Mouse (Mus musculus) midbrain, embryonic 16.5 days (tissue): ENCODE results near the gene Trappc6a. TPM values are rescaled to one million over a fixed set of nuclear protein-coding genes. Genes with fewer than 3 reads are reported as not detected.

ENCODE experiments used
- ATAC-seq: fragments of 200-750 bp; cut with Nextera tagmentation; 2 replicates; pipeline ENCODE4 v1.8.0; 2017; ENCODE audit warnings: moderate TSS enrichment
- H3K27ac ChIP-seq: fragments of 300-500 bp; sonication (generic); 2 replicates; pipeline ENCODE4 v1.5.1; 2014; ENCODE audit warnings: mild to moderate bottlenecking, low read length, mixed read lengths
- H3K27me3 ChIP-seq: fragments of 300-500 bp; sonication (generic); 2 replicates; pipeline ENCODE4 v1.6.1; 2014; ENCODE audit warnings: low read depth, low read length, mixed read lengths; ENCODE audit not compliant: control insufficient read depth, insufficient read depth
- H3K36me3 ChIP-seq: fragments of 300-500 bp; sonication (generic); 2 replicates; pipeline ENCODE4 v1.6.1; 2014; ENCODE audit warnings: mild to moderate bottlenecking, low read length, moderate library complexity, mixed read lengths; ENCODE audit not compliant: control insufficient read depth, insufficient read depth
- H3K4me1 ChIP-seq: fragments of 300-500 bp; sonication (generic); 2 replicates; pipeline ENCODE4 v1.6.1; 2014; ENCODE audit warnings: mild to moderate bottlenecking, low read length, mixed read lengths; ENCODE audit not compliant: control insufficient read depth, insufficient read depth
- H3K4me2 ChIP-seq: fragments of 300-500 bp; sonication (generic); 2 replicates; pipeline ENCODE4 v1.6.1; 2014; ENCODE audit warnings: mild to moderate bottlenecking, low read length, mixed read lengths
- H3K4me3 ChIP-seq: fragments of 300-500 bp; sonication (generic); 2 replicates; pipeline ENCODE4 v1.5.1; 2014; ENCODE audit warnings: low read depth, mild to moderate bottlenecking, low read length, moderate library complexity, mixed read lengths
- H3K9ac ChIP-seq: fragments of 300-500 bp; sonication (generic); 2 replicates; pipeline ENCODE4 v1.6.1; 2014; ENCODE audit warnings: low read depth, low read length, mixed read lengths
- H3K9me3 ChIP-seq: fragments of 300-500 bp; sonication (generic); replicated peaks from 2 replicates; pipeline ENCODE4 v1.6.1; 2014; ENCODE audit warnings: mild to moderate bottlenecking, low read length, mixed read lengths; ENCODE audit not compliant: control insufficient read depth, poor library complexity, severe bottlenecking
- WGBS: fragments of 180-500 bp; shearing (Covaris S2); extraction: QIAGEN DNeasy Blood & Tissue Kit; methylation state at CpG from one replicate; pipeline ENCODE4 v1.1.7; 2014; 5-methylcytosine and 5-hydroxymethylcytosine counted together
- polyA plus RNA-seq: library from polyadenylated mRNA; unstranded; fragments of >200 nt; fragmentation: Nextera tagmentation; extraction: Ambion mirVana; gene quantifications from 2 replicates; pipeline ENCODE4 v1.2.1, GENCODE M21; 2015

Gene Trappc6a
- polyA plus RNA-seq, 1 experiment from 2014 or later: 30.5 TPM

DNA sequence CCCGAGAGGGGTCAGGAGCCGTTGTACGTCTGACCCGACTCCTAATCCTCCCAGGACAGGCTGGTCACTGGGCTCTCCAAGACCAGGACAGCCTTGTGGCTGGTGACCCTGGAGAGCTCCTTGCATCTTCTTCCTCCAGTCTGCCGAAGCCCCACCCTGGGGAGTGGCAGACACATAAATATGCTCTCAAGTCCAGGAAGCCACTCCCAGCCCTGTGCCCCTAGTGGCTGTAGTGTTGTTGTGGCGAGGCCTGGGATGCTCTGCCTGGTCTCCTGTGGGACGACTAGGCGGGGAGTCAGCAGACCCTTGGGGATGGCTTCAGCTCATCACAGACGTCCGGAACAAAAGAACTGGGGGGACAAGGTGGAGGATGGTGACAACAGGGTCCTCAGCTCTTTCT lies 22.9 kb downstream of the Trappc6a start:
- H3K4me1 ChIP-seq: no peaks in the 10 kb centered on the region
- no peak overlapping the region for H3K9ac ChIP-seq
- WGBS: 74% methylated on average over 10 of the region's 10 CpGs
- no peak overlapping the region for H3K27ac ChIP-seq
- ATAC-seq: no peak
- H3K4me3 ChIP-seq: no peak overlapping the region
- H3K4me2 ChIP-seq: no peak overlapping the region
- no peaks in the 10 kb centered on the region for H3K9me3 ChIP-seq
- H3K27me3 ChIP-seq: no peaks in the 10 kb centered on the region
- H3K36me3 ChIP-seq: peaks cover 32% of the 10 kb centered on the region

DNA sequence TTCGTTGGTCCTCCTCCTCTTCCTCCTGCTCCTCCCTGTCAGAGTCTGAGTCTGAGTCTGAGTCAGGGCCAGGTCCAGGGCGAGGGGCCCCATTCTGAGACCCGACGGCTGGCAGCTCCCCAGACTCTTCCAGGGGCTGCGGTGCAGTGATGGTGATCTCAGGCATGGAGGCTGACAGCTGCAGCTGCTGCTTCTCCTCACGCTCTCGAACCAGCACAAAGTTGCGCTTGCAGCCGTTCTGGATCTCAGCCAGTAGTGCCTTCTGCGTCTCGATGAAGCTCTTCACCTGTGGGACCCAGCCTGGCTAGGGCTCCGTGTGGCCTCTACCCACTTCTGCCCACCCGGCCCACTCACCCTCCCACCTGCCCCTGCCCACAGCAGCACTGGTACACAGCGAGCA lies 24.0 kb downstream of the Trappc6a start:
- 90% methylated on average over 14 of the region's 14 CpGs for WGBS
- ATAC-seq: no peak
- Histone ChIP-seq H3K36me3 (peaks cover 32% of the 10 kb centered on the region), H3K4me3 (no peak overlapping the region), H3K27me3 (no peaks in the 10 kb centered on the region), H3K27ac (no peak overlapping the region), H3K9ac (no peak overlapping the region), H3K4me2 (no peak overlapping the region), H3K4me1 (no peaks in the 10 kb centered on the region), H3K9me3 (no peaks in the 10 kb centered on the region)

DNA sequence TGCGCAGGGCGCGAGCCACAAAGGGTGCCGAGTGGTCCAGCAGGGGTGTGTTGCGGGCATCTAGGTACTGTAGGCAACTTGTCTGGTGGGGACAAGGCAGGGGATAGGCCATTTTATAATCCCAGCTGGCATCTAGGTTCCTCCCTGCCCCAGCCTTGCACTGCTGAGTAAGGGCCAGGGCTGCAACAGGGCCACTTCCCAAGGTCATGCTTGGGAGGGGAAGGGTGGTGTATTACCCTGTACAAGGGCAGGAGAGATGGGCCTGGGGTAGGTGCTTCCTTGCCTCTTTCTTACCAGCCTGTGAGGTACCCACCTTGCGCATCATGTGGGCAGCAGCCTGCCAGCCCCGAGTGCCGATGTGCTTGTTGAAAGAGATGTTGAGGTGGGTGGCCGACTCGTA lies 26.5 kb downstream of the Trappc6a start:
- Histone ChIP-seq H3K4me3 (no peak overlapping the region), H3K4me1 (no peaks in the 10 kb centered on the region), H3K4me2 (no peak overlapping the region), H3K27me3 (no peaks in the 10 kb centered on the region), H3K27ac (no peak overlapping the region), H3K9ac (no peak overlapping the region), H3K36me3 (peaks cover 32% of the 10 kb centered on the region), H3K9me3 (no peaks in the 10 kb centered on the region)
- no peak for ATAC-seq
- 95% methylated on average over 10 of the region's 10 CpGs for WGBS

DNA sequence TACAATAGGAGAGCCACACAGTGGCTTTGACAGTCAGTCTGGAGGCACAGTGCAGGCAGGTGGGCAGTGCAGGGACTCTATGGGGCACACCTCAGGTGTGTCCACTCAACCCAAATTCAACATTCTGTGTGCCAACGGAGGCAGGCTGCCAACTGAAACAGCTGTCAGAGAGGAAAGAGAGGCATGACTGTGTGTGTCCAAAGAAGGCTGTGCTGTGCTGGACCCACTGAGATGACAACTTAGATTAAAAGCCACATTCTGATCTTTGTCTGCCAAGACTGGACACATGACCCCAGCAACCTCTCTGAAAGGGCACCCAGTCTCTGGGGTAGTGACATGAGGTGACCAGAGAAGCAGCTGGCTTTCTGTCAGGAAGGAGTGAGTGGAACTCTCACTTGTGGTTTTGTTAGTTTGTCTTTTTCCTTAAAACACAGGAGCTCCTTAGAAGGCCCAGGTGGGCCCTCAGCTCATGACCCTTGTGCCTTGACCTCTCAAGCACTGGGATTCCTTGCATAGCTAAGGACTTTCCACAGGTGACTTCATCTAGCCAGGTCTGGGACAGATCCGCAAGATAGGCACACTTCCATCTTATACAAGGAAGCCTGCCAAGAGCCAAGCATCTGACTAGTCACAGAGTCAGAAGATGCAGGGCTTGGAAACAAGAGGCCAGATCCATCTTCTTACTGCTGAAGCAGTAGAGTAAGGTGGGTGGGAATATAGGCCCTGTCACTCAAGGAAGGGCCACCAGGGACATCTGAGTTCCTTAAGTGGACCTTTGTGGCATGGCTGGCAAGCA lies 32.8 kb downstream of the Trappc6a start:
- Histone ChIP-seq H3K27me3 (no peaks in the 10 kb centered on the region), H3K4me1 (peaks cover 10% of the 10 kb centered on the region), H3K4me3 (no peak overlapping the region), H3K9ac (no peak overlapping the region), H3K36me3 (no peaks in the 10 kb centered on the region), H3K9me3 (no peaks in the 10 kb centered on the region), H3K27ac (no peak overlapping the region), H3K4me2 (no peak overlapping the region)
- WGBS: 91% methylated on average over 2 of the region's 2 CpGs
- ATAC-seq: no peak

DNA sequence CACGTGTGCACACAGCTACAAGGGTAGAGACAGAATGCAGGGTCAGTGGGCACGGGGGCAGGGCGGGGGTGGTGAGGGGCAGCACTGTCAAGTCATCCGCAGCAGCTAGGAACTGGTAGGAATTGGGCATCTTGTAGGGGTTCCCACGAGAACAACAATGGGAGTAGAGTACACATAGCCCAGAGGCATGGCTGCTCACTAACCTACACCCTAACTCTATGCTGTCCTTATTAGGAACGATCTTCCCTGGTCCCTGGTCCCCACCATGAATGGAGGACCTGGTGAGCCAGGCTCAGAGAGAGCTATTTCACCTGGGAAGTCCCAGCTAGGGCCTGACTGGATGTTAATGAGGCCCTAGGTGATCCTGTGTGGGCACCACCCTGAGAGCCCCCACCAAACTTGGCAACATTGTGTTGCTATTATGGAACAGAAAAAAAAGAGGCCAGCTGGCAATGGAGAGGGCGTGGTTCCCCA lies 33.5 kb downstream of the Trappc6a start:
- H3K27ac ChIP-seq: no peak overlapping the region
- no peak overlapping the region for H3K4me2 ChIP-seq
- 73% methylated on average over 7 of the region's 7 CpGs for WGBS
- H3K4me3 ChIP-seq: no peak overlapping the region
- peaks cover 10% of the 10 kb centered on the region for H3K4me1 ChIP-seq
- no peaks in the 10 kb centered on the region for H3K27me3 ChIP-seq
- no peak overlapping the region; the same call in 1 of the 2 replicates for H3K9ac ChIP-seq
- no peaks in the 10 kb centered on the region for H3K9me3 ChIP-seq
- peak; percentile 30; the same call in 1 of the 2 replicates for ATAC-seq
- no peaks in the 10 kb centered on the region for H3K36me3 ChIP-seq

DNA sequence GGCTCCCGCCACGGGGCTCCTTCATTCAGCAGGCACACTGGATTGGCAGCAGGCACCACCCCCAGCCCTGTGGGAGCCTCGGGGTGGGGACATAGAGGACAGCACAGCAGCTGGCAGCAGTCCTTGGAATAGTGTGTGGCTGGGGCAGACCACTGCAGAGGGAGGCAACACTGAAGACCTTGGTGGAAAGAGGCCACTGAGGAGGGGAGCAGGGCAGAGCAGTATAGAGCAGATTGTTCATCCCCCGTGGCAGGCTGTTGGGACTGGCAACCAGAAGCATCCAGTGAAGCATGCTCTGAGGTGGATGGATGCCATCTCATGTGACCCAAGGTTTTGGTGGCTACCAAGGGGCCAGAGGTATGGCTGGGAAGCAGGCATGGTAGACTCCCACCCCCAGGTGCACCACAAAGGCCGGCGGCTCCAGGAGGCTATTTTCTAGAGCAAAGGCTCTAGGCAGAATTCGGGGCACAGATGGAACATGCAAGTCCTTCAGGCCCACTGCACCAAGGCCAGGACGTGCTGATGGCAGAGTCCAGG lies 34.0 kb downstream of the Trappc6a start:
- 56% methylated on average over 8 of the region's 8 CpGs for WGBS
- H3K4me2 ChIP-seq: no peak overlapping the region

DNA sequence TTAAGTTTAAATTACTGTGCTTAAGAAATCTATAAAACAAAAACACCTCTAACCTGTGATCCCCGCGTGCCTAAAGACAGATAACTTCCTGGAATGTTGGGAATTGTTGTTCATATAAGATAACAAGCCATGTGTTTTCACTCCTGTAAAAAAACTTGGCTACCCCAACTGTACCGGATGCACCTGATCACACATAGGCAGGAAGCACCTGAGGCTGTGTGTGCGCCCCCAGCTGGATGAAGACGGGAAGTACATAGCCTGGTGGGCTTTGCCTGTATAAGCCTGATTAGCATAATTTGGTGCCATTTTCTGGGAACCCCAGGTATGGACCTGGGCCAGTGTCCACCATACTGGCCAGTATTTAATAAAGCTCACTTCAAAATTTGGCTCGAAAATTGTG lies 35.4 kb downstream of the Trappc6a start:
- Histone ChIP-seq H3K4me2 (no peak overlapping the region), H3K27me3 (no peaks in the 10 kb centered on the region), H3K9ac (no peak overlapping the region), H3K4me1 (peaks cover 10% of the 10 kb centered on the region), H3K9me3 (no peaks in the 10 kb centered on the region), H3K4me3 (no peak overlapping the region), H3K27ac (no peak overlapping the region), H3K36me3 (no peaks in the 10 kb centered on the region)
- 59% methylated on average over 6 of the region's 6 CpGs for WGBS
- ATAC-seq: no peak

More for the DNA sequence above, 34.0 kb downstream of the Trappc6a start:
- Histone ChIP-seq H3K4me1 (peaks cover 10% of the 10 kb centered on the region), H3K9me3 (no peaks in the 10 kb centered on the region), H3K27ac (no peak overlapping the region), H3K4me3 (no peak overlapping the region), H3K27me3 (no peaks in the 10 kb centered on the region), H3K9ac (no peak overlapping the region; the same call in 1 of the 2 replicates), H3K36me3 (no peaks in the 10 kb centered on the region)
- ATAC-seq: peak; percentile 66

DNA sequence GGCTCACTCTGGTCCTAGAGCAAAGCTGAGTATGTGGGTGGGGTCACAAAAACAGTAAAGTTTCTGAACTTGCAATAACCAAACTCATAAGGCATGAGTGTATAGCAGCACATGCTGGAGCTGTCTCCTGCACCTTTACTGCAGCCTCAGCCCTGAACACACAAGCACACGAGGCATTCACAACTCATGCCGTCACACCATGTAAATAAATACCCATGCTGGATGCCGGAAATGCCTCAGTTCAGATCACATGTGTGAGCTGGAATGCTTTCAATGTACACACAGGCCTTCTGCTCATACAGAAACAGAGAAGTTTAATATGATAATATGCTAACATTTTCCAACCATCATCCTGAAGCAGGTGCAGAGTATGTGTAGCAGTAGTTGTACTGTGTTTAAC lies 37.8 kb downstream of the Trappc6a start:
- Histone ChIP-seq H3K9ac (no peak overlapping the region), H3K4me2 (no peak overlapping the region), H3K27me3 (no peaks in the 10 kb centered on the region), H3K4me3 (no peak overlapping the region), H3K27ac (no peak overlapping the region), H3K36me3 (no peaks in the 10 kb centered on the region), H3K9me3 (no peaks in the 10 kb centered on the region), H3K4me1 (peaks cover 10% of the 10 kb centered on the region)
- no peak for ATAC-seq
- 78% methylated on average over 3 of the region's 3 CpGs for WGBS

DNA sequence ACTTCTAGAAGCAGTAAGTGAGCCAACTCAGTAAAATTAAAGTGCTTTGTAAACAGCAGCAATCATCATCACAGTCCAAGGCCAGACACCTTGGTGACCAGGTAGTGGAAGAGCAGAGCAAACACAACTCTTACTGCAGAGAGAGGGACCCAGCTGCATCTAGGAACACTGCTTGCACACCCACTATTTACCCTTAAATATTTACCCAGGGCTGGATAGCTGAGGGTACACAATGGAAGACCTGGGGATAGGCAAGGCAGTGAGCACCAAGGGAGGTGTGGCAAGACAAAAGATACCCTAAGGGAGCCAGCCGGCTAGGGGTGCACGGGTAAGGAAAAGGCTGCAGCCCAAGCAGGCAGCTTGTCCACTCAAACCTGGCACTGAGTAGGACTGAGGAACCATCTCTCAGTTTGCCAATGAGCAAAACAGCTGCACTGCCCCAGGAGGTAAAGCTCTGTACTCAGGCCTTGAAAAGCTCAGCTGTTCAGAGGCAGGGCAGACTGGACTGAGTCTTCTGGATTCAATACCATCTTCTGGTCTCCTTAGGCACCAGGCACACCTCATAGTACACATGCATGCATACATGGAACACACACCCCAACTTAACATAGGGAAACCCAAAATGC lies 39.3 kb downstream of the Trappc6a start:
- H3K4me2 ChIP-seq: no peak overlapping the region
- H3K27ac ChIP-seq: no peak overlapping the region
- no peak for ATAC-seq
- no peaks in the 10 kb centered on the region for H3K9me3 ChIP-seq
- no peaks in the 10 kb centered on the region for H3K36me3 ChIP-seq
- no peak overlapping the region for H3K9ac ChIP-seq
- H3K27me3 ChIP-seq: no peaks in the 10 kb centered on the region
- WGBS: 71% methylated on average over 2 of the region's 2 CpGs
- H3K4me1 ChIP-seq: peaks cover 3% of the 10 kb centered on the region; the same call in 1 of the 2 replicates
- H3K4me3 ChIP-seq: no peak overlapping the region
